Mouse (Mus musculus) cerebellum, adult 9-11 months (tissue): ENCODE data around the gene Olfr122.

Experiments
- DNase-seq: peaks from one replicate; pipeline ENCODE4 v3.0.0; 2022

Gene Olfr122

DNA sequence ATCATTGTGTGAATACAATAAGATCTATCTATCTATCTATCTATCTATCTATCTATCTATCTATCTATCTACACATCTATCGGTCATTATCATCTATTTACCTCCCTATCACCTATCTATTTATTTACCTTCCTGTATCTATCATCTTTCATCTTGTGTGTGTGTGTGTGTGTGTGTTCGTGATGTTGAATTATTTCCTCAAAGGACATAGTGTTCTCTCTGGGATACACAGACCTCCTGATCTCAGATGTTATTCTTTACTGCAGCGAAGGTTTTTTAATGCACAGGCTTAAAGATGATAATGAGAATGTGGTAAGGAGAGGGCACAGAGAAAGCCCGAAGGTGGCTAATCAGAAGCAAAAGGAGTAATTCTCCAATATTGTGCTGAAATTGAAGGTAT is at the start of gene Olfr122:
Gene Olfr122 (plus strand): TSS at position 301 of the 400 bp plus-strand sequence.
- DNase-seq, result no peak

DNA sequence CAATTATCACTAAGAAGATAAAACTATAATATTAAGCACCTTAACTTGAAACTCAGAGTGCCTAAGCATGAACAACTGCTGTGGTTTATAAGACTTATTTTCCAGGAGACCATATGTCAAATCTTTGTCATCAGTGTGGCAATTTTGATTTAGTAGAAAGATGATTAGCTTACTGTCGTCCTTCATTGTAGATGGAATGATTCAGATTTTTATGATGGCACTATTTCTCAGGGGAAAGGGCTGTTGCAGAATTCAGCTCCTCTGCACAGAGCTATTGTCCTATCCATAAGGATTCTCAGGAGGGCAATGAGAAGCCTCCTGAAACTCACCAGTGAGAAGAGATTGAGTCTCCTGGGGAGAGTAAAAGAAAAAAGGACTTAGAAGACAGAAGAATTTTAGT is 46.9 kb upstream of the Olfr122 start, which contains the start of gene Olfr120:
Gene Olfr120 (plus strand): TSS at position 301 of the 400 bp plus-strand sequence.
- DNase-seq, result no peak

DNA sequence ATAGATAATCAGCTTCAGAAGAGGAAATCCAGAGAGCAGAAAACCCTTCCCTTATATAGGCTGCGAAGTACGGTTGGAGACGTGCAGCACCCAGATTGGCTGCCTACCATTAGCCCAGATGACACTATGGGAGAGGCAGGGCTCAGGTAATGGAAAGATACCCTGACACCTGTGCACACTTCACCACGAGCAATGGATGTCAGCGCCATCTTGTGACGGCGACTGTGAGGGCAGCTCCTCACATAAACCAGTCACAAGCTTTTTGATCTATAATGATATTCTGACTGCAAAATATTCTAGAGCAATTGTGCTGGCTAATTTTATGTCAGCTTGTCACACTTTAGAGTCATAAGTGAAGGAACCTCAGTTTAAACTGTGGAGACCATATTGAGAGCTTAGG is 30.3 kb upstream of the Olfr122 start:
- DNase-seq, result no peak

DNA sequence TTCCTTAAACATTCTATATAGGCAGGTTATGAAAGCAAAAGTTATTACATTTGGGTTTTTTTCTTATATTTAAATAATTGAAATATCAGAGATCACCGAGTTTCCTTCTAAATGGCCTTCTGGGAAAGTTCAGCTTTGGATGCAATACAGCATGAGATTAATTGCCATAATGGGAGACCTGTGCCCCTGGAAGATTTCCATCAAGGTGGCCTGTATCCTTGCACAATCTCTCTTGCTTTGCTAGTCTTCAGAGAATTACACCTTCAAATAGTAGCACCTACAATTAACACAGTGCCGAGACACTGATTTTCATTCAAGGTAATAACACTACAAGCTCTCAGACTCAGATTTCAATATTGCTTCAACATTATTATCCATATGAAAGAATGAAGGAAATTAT is 24.8 kb downstream of the Olfr122 start, which contains the start of gene Olfr123:
Gene Olfr123 (plus strand): TSS at position 301 of the 400 bp plus-strand sequence.
- DNase-seq, result no peak

DNA sequence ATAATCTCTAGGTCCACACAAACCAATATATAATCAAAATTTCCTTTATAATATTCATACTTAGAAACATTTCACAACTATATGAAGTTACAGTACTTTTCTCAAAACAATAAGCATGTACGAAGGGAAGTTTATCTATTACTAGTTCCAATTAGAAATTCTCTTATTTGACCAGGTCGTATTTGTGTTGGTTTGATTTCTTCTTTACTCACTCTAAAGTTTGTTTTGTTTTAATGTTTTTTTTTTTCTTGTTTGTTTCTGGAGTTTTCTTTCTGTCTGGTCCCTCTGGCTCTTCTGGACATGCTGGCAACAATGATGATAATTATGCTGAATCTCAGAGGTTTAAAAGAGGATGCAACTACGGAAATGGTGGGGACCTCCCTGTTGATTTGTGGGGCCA is 31.2 kb downstream of the Olfr122 start, which contains the start of gene Olfr124:
Gene Olfr124 (plus strand): TSS at position 301 of the 400 bp plus-strand sequence.
- no peak for DNase-seq
